Mouse (Mus musculus) brain, adult 2 months (tissue): ENCODE measurements around the gene Txndc17.

ENCODE experiments used
- DNase-seq: peaks from one replicate; pipeline ENCODE4 v3.0.0; 2011; ENCODE audit warnings: low read depth, low spot score

Gene Txndc17

DNA sequence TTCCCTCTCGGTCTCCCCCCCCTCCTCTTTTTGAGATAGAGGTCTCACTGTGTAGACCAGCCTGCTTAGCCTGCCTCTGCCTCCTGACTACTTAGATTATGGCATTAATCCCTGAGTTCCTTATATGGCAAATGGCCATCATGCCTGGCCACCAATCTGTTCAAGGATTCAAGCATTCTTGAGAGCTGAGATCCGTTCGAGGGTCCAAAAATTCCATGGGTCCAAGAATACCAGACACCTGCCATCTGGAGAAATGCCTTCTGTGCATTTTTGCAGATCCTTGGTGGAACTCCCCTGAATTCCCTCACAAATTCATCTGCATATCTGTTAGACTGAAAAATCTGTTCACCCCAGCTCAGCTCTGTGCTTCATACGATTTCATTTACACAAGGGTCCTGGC, 16.1 kb downstream of the Txndc17 start:
- no peak for DNase-seq

DNA sequence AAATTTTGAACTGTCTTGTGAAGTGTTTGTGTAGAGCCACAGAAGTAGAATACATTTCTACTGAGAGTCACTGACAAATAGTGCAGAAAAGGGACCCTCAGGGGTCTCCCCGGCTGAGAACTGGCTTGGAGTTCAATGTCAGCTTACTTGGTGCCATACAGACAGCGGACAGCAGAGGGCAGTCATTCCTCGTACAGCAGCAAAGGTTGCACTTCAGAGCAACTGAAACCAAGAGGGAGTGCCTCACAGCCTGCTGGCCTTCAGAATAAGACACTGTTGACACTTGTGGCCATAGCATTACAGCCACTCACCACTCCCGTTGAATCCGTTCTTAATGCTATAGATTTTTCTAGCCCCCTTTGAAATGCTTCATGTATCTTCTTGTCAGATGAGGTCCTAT, 17.5 kb downstream of the Txndc17 start:
- DNase-seq = peak; percentile 92

DNA sequence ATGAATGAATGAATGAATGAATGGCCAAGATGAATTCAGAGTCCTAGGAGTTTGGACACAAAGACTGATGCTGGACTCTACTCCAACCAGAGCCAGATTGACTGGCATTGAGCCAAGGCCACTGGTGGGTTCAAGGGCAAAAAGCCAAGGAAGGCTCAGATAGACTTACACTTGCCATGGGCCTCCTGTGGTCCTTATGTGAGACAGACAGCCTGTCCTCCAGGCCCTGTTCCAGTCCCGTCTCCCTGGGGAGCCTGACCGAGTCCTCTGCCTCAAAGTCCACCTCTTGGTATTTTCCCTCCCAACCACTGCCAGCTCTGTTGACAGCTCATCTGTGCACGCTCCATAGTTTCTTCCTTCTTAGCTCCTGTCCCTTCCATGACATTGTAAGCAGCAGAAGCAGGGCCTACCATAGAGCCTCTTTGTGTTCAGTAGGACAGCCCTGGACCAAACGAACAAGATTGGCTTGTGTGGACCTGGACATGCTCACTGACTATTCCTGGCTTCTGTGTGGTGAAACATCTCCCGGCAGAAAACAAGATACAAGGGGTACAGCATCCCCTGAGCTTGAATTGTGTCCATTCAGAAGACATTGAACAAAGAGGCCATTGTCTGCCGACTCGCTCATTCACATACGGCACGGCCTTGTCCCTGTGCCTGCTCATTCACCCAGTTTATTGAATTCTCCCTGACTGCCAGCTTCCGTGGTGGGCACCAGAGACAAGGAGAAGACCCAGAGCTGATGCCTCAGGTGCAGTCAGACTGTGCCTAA, 18.9 kb downstream of the Txndc17 start:
- peak; percentile 92 for DNase-seq

DNA sequence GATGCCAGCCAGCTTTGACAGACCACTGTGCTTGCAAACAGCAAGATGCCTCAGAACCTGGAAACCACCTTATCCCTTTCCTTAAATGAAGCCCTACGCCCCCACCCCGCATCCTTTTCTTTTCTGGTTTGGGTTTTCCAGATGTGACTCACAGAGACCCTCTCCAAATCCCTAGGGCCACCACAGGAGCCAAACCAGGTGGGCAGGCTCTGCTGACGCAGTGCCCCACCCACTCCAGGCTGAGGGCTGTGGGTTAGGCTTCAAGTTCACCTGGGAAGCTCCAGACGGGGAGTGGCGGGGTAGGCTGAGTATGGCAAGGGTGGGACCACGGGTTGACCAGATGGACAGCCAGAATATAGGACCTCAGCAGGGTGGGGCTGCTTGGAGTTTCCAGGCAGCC, 19.6 kb downstream of the Txndc17 start:
- no peak for DNase-seq

GRCm38 (mm10) chr11:72228513-72228912, 21.2 kb downstream of the Txndc17 start:
- no peak for DNase-seq

DNA sequence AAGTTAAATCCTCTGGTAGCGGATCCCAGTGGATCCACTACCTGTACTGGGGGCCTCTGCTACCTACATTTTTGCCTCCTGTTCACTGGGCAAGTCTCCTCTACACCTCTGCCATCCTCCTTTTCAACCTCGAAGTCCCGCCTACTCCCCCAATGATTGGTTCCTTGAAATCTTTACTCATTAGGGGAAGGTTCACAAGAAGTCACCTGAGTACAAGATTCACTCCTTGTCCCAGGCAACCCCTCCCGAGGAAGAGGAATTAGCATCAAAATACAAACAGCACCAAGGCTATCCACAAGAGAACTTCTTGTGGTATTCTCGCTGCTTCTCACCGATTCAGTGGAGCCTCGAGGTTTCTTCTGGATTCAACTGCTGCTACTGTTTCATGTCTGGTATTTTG, 24.7 kb downstream of the Txndc17 start:
- DNase-seq = no peak

DNA sequence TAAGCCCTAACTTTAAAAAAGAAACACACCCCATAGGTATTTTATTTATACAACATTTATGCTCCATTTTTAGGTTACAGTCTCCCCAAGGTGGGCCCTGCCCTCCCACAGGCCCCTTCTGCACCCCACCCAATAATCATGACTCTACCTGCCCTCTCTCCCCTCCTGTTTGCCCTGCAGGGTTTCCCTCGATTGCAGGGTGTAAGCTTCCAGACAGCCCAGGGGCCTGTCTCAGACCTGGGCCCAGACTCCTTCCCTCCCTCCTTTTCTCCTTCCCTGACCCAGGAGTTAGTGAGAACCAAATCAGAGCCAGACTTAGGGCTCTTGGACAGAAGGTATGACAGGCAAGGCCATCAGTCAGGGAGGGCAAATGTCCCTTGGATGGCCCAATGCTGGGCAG, 25.6 kb downstream of the Txndc17 start:
- no peak for DNase-seq

GRCm38 (mm10) chr11:72234013-72234412, 26.7 kb downstream of the Txndc17 start:
- peak; percentile 93 for DNase-seq

DNA sequence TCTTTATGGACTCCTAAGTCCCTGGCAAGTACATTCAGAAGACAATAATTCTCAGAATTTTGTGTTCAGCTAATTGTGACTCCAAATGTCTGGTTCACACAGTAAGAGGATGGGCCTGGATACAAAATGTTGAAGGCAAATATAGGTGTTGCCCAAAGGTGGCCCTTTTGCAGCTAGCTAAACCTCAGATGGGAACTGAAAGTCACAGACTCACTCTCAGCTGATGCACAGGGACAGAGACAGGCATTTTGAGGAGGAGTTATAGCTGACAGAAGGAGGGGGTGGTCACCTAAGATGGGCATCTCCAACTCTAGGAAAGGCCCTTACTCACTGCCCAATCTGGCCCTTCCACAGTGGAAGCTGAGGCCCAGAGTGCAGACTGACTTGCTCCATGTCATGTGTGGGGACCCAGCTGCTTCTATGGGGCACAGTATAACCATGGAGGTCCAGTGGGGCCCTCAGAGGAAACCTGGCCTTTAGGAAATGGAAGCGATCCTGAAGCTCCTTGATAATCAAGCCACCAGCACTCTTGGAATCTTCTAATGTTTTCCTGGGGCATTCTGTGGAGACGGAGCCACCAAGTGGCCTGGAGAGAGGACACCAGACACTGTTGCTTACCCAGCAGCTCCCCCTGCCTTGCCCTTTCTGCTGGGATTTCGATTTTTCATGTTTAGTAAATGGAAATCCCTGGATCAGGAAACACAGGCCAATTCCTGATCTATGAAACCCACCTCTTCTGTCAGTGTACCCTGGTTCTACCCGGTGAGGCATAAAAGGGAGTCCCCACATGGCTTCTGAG, 32.9 kb downstream of the Txndc17 start:
- DNase-seq = peak; percentile 57

DNA sequence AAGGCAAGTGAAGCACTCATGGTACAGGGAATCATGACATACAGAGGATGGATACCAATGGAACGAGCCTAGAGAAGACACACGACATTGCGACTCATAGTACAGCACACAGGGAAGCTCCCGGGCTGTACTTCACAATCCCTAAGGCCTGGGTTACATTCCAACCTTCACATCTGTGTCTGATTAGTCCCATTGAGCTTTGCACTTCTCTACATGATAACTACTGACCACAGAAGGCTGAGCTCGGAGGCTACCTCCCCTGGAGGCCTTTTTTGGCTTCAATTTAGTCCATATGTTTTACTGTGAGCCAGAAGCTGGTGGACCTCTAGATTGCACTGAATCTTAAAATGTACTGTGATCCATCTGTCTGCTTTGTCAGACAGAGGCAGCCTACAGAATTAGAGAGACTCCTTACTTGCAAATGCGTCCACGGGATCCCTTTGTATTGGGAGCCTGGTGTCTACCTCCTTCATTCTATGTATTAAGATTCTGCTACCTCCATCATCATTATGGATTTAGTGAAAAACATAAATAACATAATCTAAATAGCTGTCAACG, 37.9 kb downstream of the Txndc17 start:
- peak; percentile 59 for DNase-seq

- DNase-seq = no peak
Measured at GRCm38 (mm10) chr11:72255629-72256028, 48.3 kb downstream of the Txndc17 start.

DNA sequence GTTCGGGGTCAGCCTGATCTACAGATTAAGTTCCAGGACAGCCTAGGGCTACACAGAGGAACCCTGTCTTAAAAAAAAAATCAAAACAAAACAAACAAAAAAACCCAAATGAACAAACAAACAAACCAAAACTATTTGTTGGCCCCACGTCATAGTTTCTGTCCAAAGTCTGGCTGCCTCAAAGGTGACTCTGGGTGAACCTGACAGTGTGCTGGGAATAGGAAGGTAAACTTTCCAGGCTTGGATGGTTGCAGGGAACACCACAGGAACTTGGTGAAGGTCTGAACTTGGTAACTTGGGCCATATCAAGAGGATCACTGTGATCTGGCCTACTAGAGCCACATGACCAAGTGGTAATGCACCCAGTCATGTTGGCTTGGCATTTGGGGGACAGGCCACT, 49.1 kb downstream of the Txndc17 start:
- no peak for DNase-seq
